Mouse (Mus musculus): Measurements from ENCODE around the gene Espl1. TPM values are rescaled to one million over a fixed set of nuclear protein-coding genes. Genes with fewer than 3 reads are reported as not detected.

The Espl1 gene
- polyA plus RNA-seq, 1 experiment = 51.5 TPM

- Histone ChIP-seq H3K36me3 (ENCODE audit: control insufficient read depth, insufficient read depth, low read length) (no peaks in the 10 kb centered on the region), H3K4me3 (ENCODE audit: control insufficient read depth, insufficient read depth, low read length) (peak overlapping the region; percentile 26), H3K27ac (ENCODE audit: control insufficient read depth, insufficient read depth, low read length) (no peak overlapping the region), H3K4me1 (replicated peaks; ENCODE audit: control insufficient read depth, insufficient read depth, low read length) (peaks cover 21% of the 10 kb centered on the region), H3K27me3 (ENCODE audit: control insufficient read depth, insufficient read depth, low read length) (peaks cover 20% of the 10 kb centered on the region)
- WGBS = 1% methylated on average over 49 of the region's 49 CpGs
- no peak for TF ChIP-seq CTCF (IDR thresholded peaks at IDR 0.05; ENCODE audit: borderline replicate concordance, control insufficient read depth, extremely low read depth, insufficient read depth, low read length, poor library complexity)
- no peak for TF ChIP-seq POLR2A (IDR thresholded peaks at IDR 0.05; ENCODE audit: control insufficient read depth, extremely low read depth, insufficient read depth, low read length, poor library complexity)
- no peak for DNase-seq
Measured at GRCm38 (mm10) chr15:102355134-102355870, 59.2 kb downstream of the Espl1 start.

GRCm38 (mm10) chr15:102355871-102356441 lies 59.9 kb downstream of the Espl1 start:
- 7% methylated on average over 38 of the region's 38 CpGs for WGBS
- peaks cover 21% of the 10 kb centered on the region for H3K4me1 ChIP-seq (replicated peaks; ENCODE audit: control insufficient read depth, insufficient read depth, low read length)

GRCm38 (mm10) chr15:102356501-102357325 lies 60.6 kb downstream of the Espl1 start:
- Histone ChIP-seq H3K27ac (ENCODE audit: control insufficient read depth, insufficient read depth, low read length) (no peak overlapping the region), H3K4me3 (ENCODE audit: control insufficient read depth, insufficient read depth, low read length) (no peak overlapping the region), H3K4me1 (replicated peaks; ENCODE audit: control insufficient read depth, insufficient read depth, low read length) (peaks cover 21% of the 10 kb centered on the region), H3K36me3 (ENCODE audit: control insufficient read depth, insufficient read depth, low read length) (no peaks in the 10 kb centered on the region), H3K27me3 (ENCODE audit: control insufficient read depth, insufficient read depth, low read length) (peaks cover 20% of the 10 kb centered on the region)
- TF ChIP-seq POLR2A (IDR thresholded peaks at IDR 0.05; ENCODE audit: control insufficient read depth, extremely low read depth, insufficient read depth, low read length, poor library complexity) = no peak
- TF ChIP-seq CTCF (IDR thresholded peaks at IDR 0.05; ENCODE audit: borderline replicate concordance, control insufficient read depth, extremely low read depth, insufficient read depth, low read length, poor library complexity) = no peak
- DNase-seq = no peak
- WGBS = 66% methylated on average over 16 of the region's 16 CpGs

More at GRCm38 (mm10) chr15:102355871-102356441, 59.9 kb downstream of the Espl1 start:
- H3K4me3 ChIP-seq (ENCODE audit: control insufficient read depth, insufficient read depth, low read length) = peak overlapping the region; percentile 26
- DNase-seq = no peak
- no peaks in the 10 kb centered on the region for H3K36me3 ChIP-seq (ENCODE audit: control insufficient read depth, insufficient read depth, low read length)
- no peak overlapping the region for H3K27ac ChIP-seq (ENCODE audit: control insufficient read depth, insufficient read depth, low read length)
- peaks cover 20% of the 10 kb centered on the region for H3K27me3 ChIP-seq (ENCODE audit: control insufficient read depth, insufficient read depth, low read length)
- TF ChIP-seq POLR2A (IDR thresholded peaks at IDR 0.05; ENCODE audit: control insufficient read depth, extremely low read depth, insufficient read depth, low read length, poor library complexity) = no peak
- TF ChIP-seq CTCF (IDR thresholded peaks at IDR 0.05; ENCODE audit: borderline replicate concordance, control insufficient read depth, extremely low read depth, insufficient read depth, low read length, poor library complexity) = no peak

- Histone ChIP-seq H3K4me1 (replicated peaks; ENCODE audit: control insufficient read depth, insufficient read depth, low read length) (peaks cover 21% of the 10 kb centered on the region), H3K4me3 (ENCODE audit: control insufficient read depth, insufficient read depth, low read length) (no peak overlapping the region), H3K36me3 (ENCODE audit: control insufficient read depth, insufficient read depth, low read length) (no peaks in the 10 kb centered on the region), H3K27me3 (ENCODE audit: control insufficient read depth, insufficient read depth, low read length) (peaks cover 20% of the 10 kb centered on the region), H3K27ac (ENCODE audit: control insufficient read depth, insufficient read depth, low read length) (no peak overlapping the region)
- DNase-seq = peak; percentile 11
- TF ChIP-seq CTCF (IDR thresholded peaks at IDR 0.05; ENCODE audit: borderline replicate concordance, control insufficient read depth, extremely low read depth, insufficient read depth, low read length, poor library complexity) (no peak), POLR2A (IDR thresholded peaks at IDR 0.05; ENCODE audit: control insufficient read depth, extremely low read depth, insufficient read depth, low read length, poor library complexity) (no peak)
- WGBS = 3% methylated on average over 25 of the region's 25 CpGs
Measured at GRCm38 (mm10) chr15:102358126-102358525, 62.1 kb downstream of the Espl1 start.

GRCm38 (mm10) chr15:102358834-102359233 lies 62.8 kb downstream of the Espl1 start:
- no peak for TF ChIP-seq POLR2A (IDR thresholded peaks at IDR 0.05; ENCODE audit: control insufficient read depth, extremely low read depth, insufficient read depth, low read length, poor library complexity)
- 56% methylated on average over 5 of the region's 5 CpGs for WGBS
- H3K27ac ChIP-seq (ENCODE audit: control insufficient read depth, insufficient read depth, low read length) = no peak overlapping the region
- peaks cover 20% of the 10 kb centered on the region for H3K27me3 ChIP-seq (ENCODE audit: control insufficient read depth, insufficient read depth, low read length)
- no peaks in the 10 kb centered on the region for H3K36me3 ChIP-seq (ENCODE audit: control insufficient read depth, insufficient read depth, low read length)
- peaks cover 21% of the 10 kb centered on the region for H3K4me1 ChIP-seq (replicated peaks; ENCODE audit: control insufficient read depth, insufficient read depth, low read length)
- no peak for DNase-seq
- H3K4me3 ChIP-seq (ENCODE audit: control insufficient read depth, insufficient read depth, low read length) = no peak overlapping the region

GRCm38 (mm10) chr15:102362648-102363047 lies 66.6 kb downstream of the Espl1 start:
- WGBS = 13% methylated on average over 14 of the region's 14 CpGs
- no peak for DNase-seq
- no peaks in the 10 kb centered on the region for H3K36me3 ChIP-seq (ENCODE audit: control insufficient read depth, insufficient read depth, low read length)
- H3K27me3 ChIP-seq (ENCODE audit: control insufficient read depth, insufficient read depth, low read length) = peaks cover 8% of the 10 kb centered on the region
- H3K4me3 ChIP-seq (ENCODE audit: control insufficient read depth, insufficient read depth, low read length) = no peak overlapping the region
- TF ChIP-seq POLR2A (IDR thresholded peaks at IDR 0.05; ENCODE audit: control insufficient read depth, extremely low read depth, insufficient read depth, low read length, poor library complexity) (no peak), CTCF (IDR thresholded peaks at IDR 0.05; ENCODE audit: borderline replicate concordance, control insufficient read depth, extremely low read depth, insufficient read depth, low read length, poor library complexity) (no peak)
- H3K4me1 ChIP-seq (replicated peaks; ENCODE audit: control insufficient read depth, insufficient read depth, low read length) = peaks cover 8% of the 10 kb centered on the region; the same call in 1 of the 2 replicates
- H3K27ac ChIP-seq (ENCODE audit: control insufficient read depth, insufficient read depth, low read length) = no peak overlapping the region

All from thymus, adult 2 months (tissue).